In genomic region chr7:130237244-130237643, GRCm38 (mm10) we compare ENCODE assay signal across 14 mouse cellular contexts.
"Had no signal": no experiment of that assay in that cellular context is flagged by ENCODE, and none has a peak within 500 bp of the region (broad histone marks: within the 10 kb centered on the region; RNA-seq: fewer than 3 reads in every experiment).

No protein-coding gene starts in this region.

- H3K4me3 ChIP-seq: left cerebral cortex, adult 2 months; limb, embryonic 10.5 days; liver, embryonic 12.5 days; lung, embryonic 15.5 days; midbrain, embryonic 10.5 days; myocyte; neural tube, embryonic 12.5 days had no signal

- H3K9me3 ChIP-seq: limb, embryonic 10.5 days; liver, embryonic 12.5 days; lung, embryonic 15.5 days; midbrain, embryonic 10.5 days; neural tube, embryonic 12.5 days had no signal

- H3K4me2 ChIP-seq: liver, embryonic 12.5 days; lung, embryonic 15.5 days; neural tube, embryonic 12.5 days had no signal

- DNase-seq: kidney, postnatal 10 days; kidney, postnatal 4 days; midbrain, embryonic 14.5 days; right cerebral cortex, postnatal 4 days; spleen, adult 18-20 months; thymus, adult 18-20 months; thymus, postnatal 14 days had no signal

- H3K9ac ChIP-seq: liver, embryonic 12.5 days; lung, embryonic 15.5 days; neural tube, embryonic 12.5 days had no signal

- H3K36me3 ChIP-seq: liver, embryonic 12.5 days had no signal

- H3K27me3 ChIP-seq: liver, embryonic 12.5 days; lung, embryonic 15.5 days; neural tube, embryonic 12.5 days had no signal

- ATAC-seq: liver, embryonic 12.5 days had no signal

- H3K27ac ChIP-seq: left cerebral cortex, adult 2 months; limb, embryonic 10.5 days; liver, embryonic 12.5 days; lung, embryonic 15.5 days; midbrain, embryonic 10.5 days; neural tube, embryonic 12.5 days had no signal
